Mouse (Mus musculus) CH12.LX (cell line): ENCODE results near the gene Kcnip4. TPM values are rescaled to one million over a fixed set of nuclear protein-coding genes. Genes with fewer than 3 reads are reported as not detected.

ENCODE experiments used
- DNase-seq: peaks from one replicate; pipeline ENCODE4 v3.0.0-alpha.2; 2013; ENCODE audit errors: extremely low read depth
- H3K27ac ChIP-seq: 2 replicates; pipeline ENCODE4 v1.5.1; 2012; ENCODE audit warnings: low read depth, mild to moderate bottlenecking, control low read depth, moderate library complexity; ENCODE audit not compliant: insufficient read depth
- H3K27me3 ChIP-seq: replicated peaks from 2 replicates; pipeline ENCODE3; 2012; ENCODE audit warnings: inconsistent platforms
- H3K36me3 ChIP-seq, 2 experiments: replicated peaks in 1 of 2; 2 replicates each; pipeline versions ENCODE3 to v1.6.1; 2012; ENCODE audit warnings: inconsistent platforms in 1 of 2, low read length in 1 of 2, mild to moderate bottlenecking in 1 of 2, mixed read lengths in 1 of 2, moderate library complexity in 1 of 2; ENCODE audit not compliant: control insufficient read depth in 1 of 2, insufficient read depth in 1 of 2
- H3K4me1 ChIP-seq, 2 experiments: 2 replicates each; pipeline ENCODE4 v1.6.1; 2012; ENCODE audit warnings: inconsistent platforms in 1 of 2, moderate library complexity in 1 of 2; ENCODE audit not compliant: insufficient read depth in 2 of 2, control insufficient read depth in 1 of 2
- H3K4me2 ChIP-seq: 2 replicates; pipeline ENCODE4 v1.6.1; 2012; ENCODE audit warnings: low read depth, mild to moderate bottlenecking, control low read depth; ENCODE audit not compliant: poor library complexity, insufficient read depth, severe bottlenecking
- H3K4me3 ChIP-seq, 3 experiments: fragments of 150-350 bp in 1 of 3; sonication (generic) in 1 of 3; replicated peaks in 1 of 3; 2 replicates each; pipeline versions ENCODE3 to v1.5.1; 2011 to 2012; ENCODE audit warnings: low read depth in 2 of 3, low read length in 2 of 3, mild to moderate bottlenecking in 2 of 3, moderate library complexity in 2 of 3, control low read depth in 1 of 3, improper control_type of control experiment in 1 of 3, inconsistent platforms in 1 of 3, mixed read lengths in 1 of 3; ENCODE audit not compliant: poor library complexity in 1 of 3
- H3K79me2 ChIP-seq: replicated peaks from 2 replicates; pipeline ENCODE4 v1.6.1; 2012; ENCODE audit warnings: mild to moderate bottlenecking, moderate library complexity; ENCODE audit not compliant: control insufficient read depth, poor library complexity, insufficient read depth, severe bottlenecking; ENCODE audit errors: extremely low read depth
- H3K9ac ChIP-seq: 2 replicates; pipeline ENCODE4 v1.6.1; 2012; ENCODE audit warnings: low read depth, mild to moderate bottlenecking, control low read depth, moderate library complexity; ENCODE audit not compliant: insufficient read depth
- H3K9me3 ChIP-seq: replicated peaks from 2 replicates; pipeline ENCODE3; 2012; ENCODE audit warnings: low read length, inconsistent platforms, mixed read lengths
- CHD2 ChIP-seq: IDR thresholded peaks from 2 replicates; pipeline ENCODE4 v1.6.1; 2011; ENCODE audit warnings: low read length, improper control_type of control experiment
- CTCF ChIP-seq, 2 experiments: IDR thresholded peaks in 1 of 2; conservative IDR thresholded peaks in 1 of 2; 2 replicates each; pipeline ENCODE4 v1.5.1; 2011 to 2012; ENCODE audit warnings: low read depth in 2 of 2, low read length in 2 of 2, improper control_type of control experiment in 1 of 2, inconsistent platforms in 1 of 2, mild to moderate bottlenecking in 1 of 2, moderate library complexity in 1 of 2
- EP300 ChIP-seq: IDR thresholded peaks from 2 replicates; pipeline ENCODE4 v1.6.1; 2011; ENCODE audit warnings: low read length, improper control_type of control experiment
- HCFC1 ChIP-seq: IDR thresholded peaks from 2 replicates; pipeline ENCODE4 v1.6.1; 2012; ENCODE audit warnings: low read depth, mild to moderate bottlenecking, inconsistent platforms, low read length, improper control_type of control experiment
- IRF4 ChIP-seq: IDR thresholded peaks from 2 replicates; pipeline ENCODE4 v1.6.1; 2014; ENCODE audit warnings: low read depth, mild to moderate bottlenecking, inconsistent platforms, low read length, improper control_type of control experiment
- MAX ChIP-seq: IDR thresholded peaks from 2 replicates; pipeline ENCODE4 v1.6.1; 2011; ENCODE audit warnings: low read length, improper control_type of control experiment
- MAZ ChIP-seq: IDR thresholded peaks from 2 replicates; pipeline ENCODE4 v1.6.1; 2012; ENCODE audit warnings: low read depth, mild to moderate bottlenecking, inconsistent platforms, low read length, improper control_type of control experiment, moderate library complexity
- MYC ChIP-seq: IDR thresholded peaks from 2 replicates; pipeline ENCODE4 v1.6.1; 2011; ENCODE audit warnings: low read depth, mild to moderate bottlenecking, improper control_type of control experiment, low read length
- POLR2AphosphoS2 ChIP-seq: IDR thresholded peaks from 2 replicates; pipeline ENCODE4 v1.6.1; 2011; ENCODE audit warnings: low read depth, low read length, improper control_type of control experiment
- RAD21 ChIP-seq: IDR thresholded peaks from 2 replicates; pipeline ENCODE4 v1.6.1; 2011; ENCODE audit warnings: low read depth, mild to moderate bottlenecking, low read length, improper control_type of control experiment, moderate library complexity
- SIN3A ChIP-seq: IDR thresholded peaks from 2 replicates; pipeline ENCODE4 v1.6.1; 2012; ENCODE audit warnings: low read length, improper control_type of control experiment, inconsistent platforms
- TBP ChIP-seq: conservative IDR thresholded peaks from 2 replicates; pipeline ENCODE4 v1.6.1; 2011; ENCODE audit warnings: low read depth, low read length, improper control_type of control experiment
- TCF12 ChIP-seq: IDR thresholded peaks from 2 replicates; pipeline ENCODE4 v1.6.1; 2014; ENCODE audit warnings: low read depth, mild to moderate bottlenecking, inconsistent platforms, low read length, improper control_type of control experiment
- UBTF ChIP-seq: IDR thresholded peaks from 2 replicates; pipeline ENCODE4 v1.6.1; 2012; ENCODE audit warnings: low read depth, mild to moderate bottlenecking, inconsistent platforms, low read length, improper control_type of control experiment, moderate library complexity
- USF1 ChIP-seq: IDR thresholded peaks from 2 replicates; pipeline ENCODE4 v1.6.1; 2014; ENCODE audit warnings: low read depth, mild to moderate bottlenecking, inconsistent platforms, low read length, improper control_type of control experiment
- ZNF384 ChIP-seq: IDR thresholded peaks from 2 replicates; pipeline ENCODE4 v1.6.1; 2012; ENCODE audit warnings: low read depth, low read length, improper control_type of control experiment, inconsistent platforms
- dilution Hi-C: fragments of 300-500 bp; cut with MboI; formaldehyde crosslinking; loops from 2 replicates; pipeline ENCODE4 v1.14.3; 2020; ENCODE audit warnings: low sequenced_read_pairs; ENCODE audit not compliant: extremely low pct_unique_long_range_greater_than_20kb, extremely low pct_ligation_motif_present
- in situ Hi-C: fragments of 300-500 bp; cut with MboI; formaldehyde crosslinking; loops from 3 replicates; pipeline ENCODE4 v1.14.3; 2019; ENCODE audit warnings: low sequenced_read_pairs, low pct_ligation_motif_present, low pct_unique_long_range_greater_than_20kb, mixed read lengths
- polyA plus RNA-seq: library from polyadenylated mRNA; unstranded; fragments of >175 nt; gene quantifications from 2 replicates; pipeline ENCODE4 v1.2.1, GENCODE M21; 2012; ENCODE audit warnings: low read depth; ENCODE audit not compliant: insufficient read length
- total RNA-seq, 2 experiments: library from RNA; depleted of rRNA; stranded (reverse); fragments of 300-350 nt in 1 of 2; fragments of >200 nt in 1 of 2; gene quantifications; 2 replicates each; pipeline ENCODE4 v1.2.3; 2012 to 2014

Gene Kcnip4
- total and polyA plus RNA-seq, 3 experiments, result 0.80 TPM; not detected in 2

- TF ChIP-seq IRF4, result no peak
- no peak for TF ChIP-seq HCFC1
- no peak for TF ChIP-seq RAD21
- TF ChIP-seq, all 38 proteins: peak for 0
Measured at GRCm38 (mm10) chr5:49058926-49059325, 465.8 kb downstream of the Kcnip4 start.

GRCm38 (mm10) chr5:49057636-49058340, 466.9 kb downstream of the Kcnip4 start:
- no peak overlapping the region for H3K9ac ChIP-seq
- in situ Hi-C loops, result no loop called here
- no peak overlapping the region for H3K4me2 ChIP-seq
- TF ChIP-seq HCFC1, result no peak
- TF ChIP-seq MYC, result no peak
- TF ChIP-seq EP300, result no peak
- TF ChIP-seq USF1, result no peak
- no peak for TF ChIP-seq MAZ
- no peak for TF ChIP-seq TCF12
- TF ChIP-seq SIN3A, result no peak
- no peak for TF ChIP-seq CHD2
- no peak for TF ChIP-seq ZNF384
- TF ChIP-seq POLR2AphosphoS2, result no peak
- TF ChIP-seq UBTF, result no peak
- TF ChIP-seq IRF4, result no peak
- TF ChIP-seq CTCF (conservative IDR thresholded peaks at IDR 0.05 in 1 of 2, IDR thresholded peaks at IDR 0.05 in 1 of 2; ENCODE audit: low read depth in 2 of 2, low read length in 2 of 2), result no peak
- no peak for TF ChIP-seq TBP
- no peak for TF ChIP-seq MAX
- TF ChIP-seq, all 38 proteins: peak for 0
- Histone ChIP-seq H3K4me1 (no peaks in the 10 kb centered on the region), H3K79me2 (no peaks in the 10 kb centered on the region), H3K27me3 (no peaks in the 10 kb centered on the region), H3K27ac (no peak overlapping the region), H3K4me3 (no peak overlapping the region), H3K36me3 (no peaks in the 10 kb centered on the region), H3K9me3 (peaks cover 21% of the 10 kb centered on the region)
- DNase-seq, result no peak
- dilution Hi-C loops, result no loop called here

More at GRCm38 (mm10) chr5:49058926-49059325, 465.8 kb downstream of the Kcnip4 start:
- no peak for DNase-seq
- no peaks in the 10 kb centered on the region for H3K27me3 ChIP-seq
- no peak overlapping the region for H3K9ac ChIP-seq
- H3K36me3 ChIP-seq, result no peaks in the 10 kb centered on the region
- H3K4me2 ChIP-seq, result no peak overlapping the region
- H3K4me3 ChIP-seq, result no peak overlapping the region
- dilution Hi-C loops (no loop called here), in situ Hi-C loops (no loop called here)
- H3K4me1 ChIP-seq, result no peaks in the 10 kb centered on the region
- H3K27ac ChIP-seq, result no peak overlapping the region
- peaks cover 22% of the 10 kb centered on the region for H3K9me3 ChIP-seq
- no peaks in the 10 kb centered on the region for H3K79me2 ChIP-seq
